Mouse (Mus musculus) induced T-regulatory cell, adult 2 months (primary cell): ENCODE data around the gene Dennd2d.
A peak's percentile ranks its signal among the peaks of the same experiment; 100 is the strongest.

Source experiments
- DNase-seq: peaks from one replicate; pipeline ENCODE4 v3.0.0-alpha.2; 2012; ENCODE audit warnings: low read depth

Gene Dennd2d

GRCm38 (mm10) chr3:106496045-106496721, 14.0 kb downstream of the Dennd2d start:
- peak; percentile 16 for DNase-seq

- DNase-seq: peak; percentile 37
Observed at GRCm38 (mm10) chr3:106496996-106497395, 14.8 kb downstream of the Dennd2d start.

GRCm38 (mm10) chr3:106500510-106500909, 18.3 kb downstream of the Dennd2d start:
- no peak for DNase-seq

- DNase-seq: no peak
Observed at GRCm38 (mm10) chr3:106502892-106503291, 20.7 kb downstream of the Dennd2d start.

GRCm38 (mm10) chr3:106510669-106511068, 28.5 kb downstream of the Dennd2d start:
- DNase-seq: no peak

- no peak for DNase-seq
Observed at GRCm38 (mm10) chr3:106515016-106515415, 32.8 kb downstream of the Dennd2d start.

GRCm38 (mm10) chr3:106522730-106523129, 40.5 kb downstream of the Dennd2d start:
- DNase-seq: peak; percentile 24

- DNase-seq: no peak
Observed at GRCm38 (mm10) chr3:106526411-106526810, 44.2 kb downstream of the Dennd2d start.

GRCm38 (mm10) chr3:106528032-106528431, 45.8 kb downstream of the Dennd2d start:
- DNase-seq: no peak

GRCm38 (mm10) chr3:106533277-106533676, 51.1 kb downstream of the Dennd2d start:
- DNase-seq: no peak

- DNase-seq: peak; percentile 48
Observed at GRCm38 (mm10) chr3:106544721-106545316, 62.6 kb downstream of the Dennd2d start.

GRCm38 (mm10) chr3:106547171-106547923, 65.1 kb downstream of the Dennd2d start, which contains the start of the genes Dram2 and Cept1:
Gene Dram2 (plus strand): TSS chr3:106547798.
Gene Cept1 (minus strand): TSS chr3:106547802.
- DNase-seq: peak; percentile 96

- DNase-seq: no peak
Observed at GRCm38 (mm10) chr3:106547924-106548539, 65.8 kb downstream of the Dennd2d start.

- DNase-seq: no peak
Observed at GRCm38 (mm10) chr3:106548971-106549370, 66.8 kb downstream of the Dennd2d start.
